Mouse (Mus musculus) erythroblast, embryonic 14.5 days (primary cell): ENCODE data around the gene Cyp2c39.
"Not testable (repeated sequence)": the region's sequence is repeated elsewhere in the genome, so short reads cannot be mapped to it uniquely, and the experiment has no call there.

Source experiments
- GATA1 ChIP-seq: IDR thresholded peaks from 2 replicates; pipeline ENCODE4 v1.6.1; 2012; ENCODE audit warnings: low read length, inconsistent platforms, mixed read lengths
- TAL1 ChIP-seq: IDR thresholded peaks from 3 replicates; pipeline ENCODE4 v1.6.1; 2012; ENCODE audit warnings: low read length, inconsistent platforms, mixed read lengths

DNA sequence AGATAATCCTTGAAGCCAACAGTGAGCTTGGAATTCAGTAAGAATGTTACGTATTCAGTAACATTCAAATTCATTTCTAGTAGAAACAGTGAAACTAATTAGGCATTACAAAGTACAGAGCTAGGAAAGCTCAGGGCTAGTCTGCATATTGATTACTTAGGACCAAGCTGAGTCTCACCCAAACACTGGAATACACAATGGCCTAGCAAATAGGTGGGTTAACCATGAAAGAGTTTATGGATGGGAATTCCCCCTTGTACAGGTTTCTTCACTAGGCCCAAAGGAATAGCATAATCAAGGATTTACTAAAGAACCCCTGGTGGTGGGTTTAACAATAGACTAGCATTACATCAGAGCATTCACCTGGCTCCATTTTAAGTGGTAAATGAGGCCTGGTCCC is 26.7 kb upstream of the Cyp2c39 start:
- TF ChIP-seq GATA1, TAL1: not testable (repeated sequence)
